Mouse (Mus musculus): ENCODE measurements around the gene Rps6kb1. TPM values are rescaled to one million over a fixed set of nuclear protein-coding genes. Genes with fewer than 3 reads are reported as not detected.

The Rps6kb1 gene
- polyA plus RNA-seq, 1 experiment, result 9.8 TPM

- no peak for TF ChIP-seq MYOG (IDR thresholded peaks at IDR 0.05; ENCODE audit: control insufficient read depth, extremely low read depth, insufficient read length)
- no peak for TF ChIP-seq CEBPB (IDR thresholded peaks at IDR 0.05; ENCODE audit: low read depth)
- no peak for TF ChIP-seq CTCF (IDR thresholded peaks at IDR 0.05; ENCODE audit: control insufficient read depth, insufficient read depth, insufficient read length)
- no peak for TF ChIP-seq MAX (IDR thresholded peaks at IDR 0.05)
- TF ChIP-seq USF1 (IDR thresholded peaks at IDR 0.05; ENCODE audit: low read depth), result no peak
- TF ChIP-seq FOSL1 (IDR thresholded peaks at IDR 0.05; ENCODE audit: insufficient read depth, low read length, poor library complexity, severe bottlenecking), result no peak
- TF ChIP-seq MYOD1 (IDR thresholded peaks at IDR 0.05; ENCODE audit: control insufficient read depth, insufficient read length, low read depth), result no peak
- no peaks in the 10 kb centered on the region for H3K36me3 ChIP-seq (ENCODE audit: control insufficient read depth, insufficient read depth)
- H3K4me3 ChIP-seq (ENCODE audit: insufficient read depth, poor library complexity, severe bottlenecking), result no peak overlapping the region
- no peak overlapping the region for H3ac ChIP-seq (ENCODE audit: control insufficient read depth, insufficient read length, low read depth)
- H3K79me3 ChIP-seq (ENCODE audit: low read depth), result no peaks in the 10 kb centered on the region
- H3K27me3 ChIP-seq (ENCODE audit: control insufficient read depth, insufficient read depth, insufficient read length), result no peaks in the 10 kb centered on the region
- no peaks in the 10 kb centered on the region for H3K79me2 ChIP-seq (ENCODE audit: control insufficient read depth, insufficient read depth)
Measured at GRCm38 (mm10) chr11:86573646-86574231, 29.1 kb upstream of the Rps6kb1 start.

GRCm38 (mm10) chr11:86572623-86573022 lies 28.0 kb upstream of the Rps6kb1 start:
- Histone ChIP-seq H3K79me2 (ENCODE audit: control insufficient read depth, insufficient read depth) (no peaks in the 10 kb centered on the region), H3ac (ENCODE audit: control insufficient read depth, insufficient read length, low read depth) (no peak overlapping the region), H3K27me3 (ENCODE audit: control insufficient read depth, insufficient read depth, insufficient read length) (no peaks in the 10 kb centered on the region), H3K36me3 (ENCODE audit: control insufficient read depth, insufficient read depth) (no peaks in the 10 kb centered on the region), H3K4me3 (ENCODE audit: insufficient read depth, poor library complexity, severe bottlenecking) (no peak overlapping the region), H3K79me3 (ENCODE audit: low read depth) (no peaks in the 10 kb centered on the region)
- TF ChIP-seq MAX (IDR thresholded peaks at IDR 0.05) (no peak), CEBPB (IDR thresholded peaks at IDR 0.05; ENCODE audit: low read depth) (no peak), MYOG (IDR thresholded peaks at IDR 0.05; ENCODE audit: control insufficient read depth, extremely low read depth, insufficient read length) (no peak), CTCF (IDR thresholded peaks at IDR 0.05; ENCODE audit: control insufficient read depth, insufficient read depth, insufficient read length) (no peak), USF1 (IDR thresholded peaks at IDR 0.05; ENCODE audit: low read depth) (no peak), MYOD1 (IDR thresholded peaks at IDR 0.05; ENCODE audit: control insufficient read depth, insufficient read length, low read depth) (no peak), FOSL1 (IDR thresholded peaks at IDR 0.05; ENCODE audit: insufficient read depth, low read length, poor library complexity, severe bottlenecking) (no peak)

- TF ChIP-seq MAX (IDR thresholded peaks at IDR 0.05) (no peak), CTCF (IDR thresholded peaks at IDR 0.05; ENCODE audit: control insufficient read depth, insufficient read depth, insufficient read length) (no peak), MYOG (IDR thresholded peaks at IDR 0.05; ENCODE audit: control insufficient read depth, extremely low read depth, insufficient read length) (no peak), FOSL1 (IDR thresholded peaks at IDR 0.05; ENCODE audit: insufficient read depth, low read length, poor library complexity, severe bottlenecking) (no peak), CEBPB (IDR thresholded peaks at IDR 0.05; ENCODE audit: low read depth) (no peak), USF1 (IDR thresholded peaks at IDR 0.05; ENCODE audit: low read depth) (no peak), MYOD1 (IDR thresholded peaks at IDR 0.05; ENCODE audit: control insufficient read depth, insufficient read length, low read depth) (no peak)
- no peaks in the 10 kb centered on the region for H3K36me3 ChIP-seq (ENCODE audit: control insufficient read depth, insufficient read depth)
- H3K79me2 ChIP-seq (ENCODE audit: control insufficient read depth, insufficient read depth), result no peaks in the 10 kb centered on the region
- no peak overlapping the region for H3ac ChIP-seq (ENCODE audit: control insufficient read depth, insufficient read length, low read depth)
- no peak overlapping the region for H3K4me3 ChIP-seq (ENCODE audit: insufficient read depth, poor library complexity, severe bottlenecking)
- no peaks in the 10 kb centered on the region for H3K79me3 ChIP-seq (ENCODE audit: low read depth)
- no peaks in the 10 kb centered on the region for H3K27me3 ChIP-seq (ENCODE audit: control insufficient read depth, insufficient read depth, insufficient read length)
Measured at GRCm38 (mm10) chr11:86571871-86572270, 27.3 kb upstream of the Rps6kb1 start.

- Histone ChIP-seq H3K36me3 (ENCODE audit: control insufficient read depth, insufficient read depth) (peaks cover 1% of the 10 kb centered on the region), H3K4me3 (ENCODE audit: insufficient read depth, poor library complexity, severe bottlenecking) (no peak overlapping the region), H3K79me3 (ENCODE audit: low read depth) (no peaks in the 10 kb centered on the region), H3ac (ENCODE audit: control insufficient read depth, insufficient read length, low read depth) (peak overlapping the region; percentile 25), H3K79me2 (ENCODE audit: control insufficient read depth, insufficient read depth) (no peaks in the 10 kb centered on the region), H3K27me3 (ENCODE audit: control insufficient read depth, insufficient read depth, insufficient read length) (no peaks in the 10 kb centered on the region)
- no peak for TF ChIP-seq CTCF (IDR thresholded peaks at IDR 0.05; ENCODE audit: control insufficient read depth, insufficient read depth, insufficient read length)
- TF ChIP-seq CEBPB (IDR thresholded peaks at IDR 0.05; ENCODE audit: low read depth), result peak; percentile 31
- no peak for TF ChIP-seq MYOD1 (IDR thresholded peaks at IDR 0.05; ENCODE audit: control insufficient read depth, insufficient read length, low read depth)
Measured at GRCm38 (mm10) chr11:86571047-86571855, 26.6 kb upstream of the Rps6kb1 start.

GRCm38 (mm10) chr11:86570261-86570746 lies 25.7 kb upstream of the Rps6kb1 start:
- peaks cover 9% of the 10 kb centered on the region for H3K36me3 ChIP-seq (ENCODE audit: control insufficient read depth, insufficient read depth)
- H3K79me3 ChIP-seq (ENCODE audit: low read depth), result no peaks in the 10 kb centered on the region
- no peak overlapping the region for H3K4me3 ChIP-seq (ENCODE audit: insufficient read depth, poor library complexity, severe bottlenecking)
- no peak overlapping the region for H3ac ChIP-seq (ENCODE audit: control insufficient read depth, insufficient read length, low read depth)
- no peaks in the 10 kb centered on the region for H3K79me2 ChIP-seq (ENCODE audit: control insufficient read depth, insufficient read depth)
- H3K27me3 ChIP-seq (ENCODE audit: control insufficient read depth, insufficient read depth, insufficient read length), result no peaks in the 10 kb centered on the region
- no peak for TF ChIP-seq MYOG (IDR thresholded peaks at IDR 0.05; ENCODE audit: control insufficient read depth, extremely low read depth, insufficient read length)
- no peak for TF ChIP-seq CTCF (IDR thresholded peaks at IDR 0.05; ENCODE audit: control insufficient read depth, insufficient read depth, insufficient read length)
- TF ChIP-seq FOSL1 (IDR thresholded peaks at IDR 0.05; ENCODE audit: insufficient read depth, low read length, poor library complexity, severe bottlenecking), result no peak
- no peak for TF ChIP-seq USF1 (IDR thresholded peaks at IDR 0.05; ENCODE audit: low read depth)
- peak; percentile 7 for TF ChIP-seq CEBPB (IDR thresholded peaks at IDR 0.05; ENCODE audit: low read depth)
- TF ChIP-seq MAX (IDR thresholded peaks at IDR 0.05), result no peak
- peak; percentile 64 for TF ChIP-seq MYOD1 (IDR thresholded peaks at IDR 0.05; ENCODE audit: control insufficient read depth, insufficient read length, low read depth)
